Mouse (Mus musculus) liver, embryonic 14.5 days (tissue): Measurements from ENCODE around the gene Slc46a1. TPM values are rescaled to one million over a fixed set of nuclear protein-coding genes. Genes with fewer than 3 reads are reported as not detected.

ENCODE experiments used
- ATAC-seq: fragments of 200-750 bp; cut with Nextera tagmentation; 2 replicates; pipeline ENCODE4 v1.8.0; 2017; ENCODE audit warnings: moderate number of reproducible peaks, mild to moderate bottlenecking, moderate library complexity; ENCODE audit not compliant: insufficient read depth
- DNase-seq, 3 experiments: peaks; one replicate each; pipeline ENCODE4 v3.0.0-alpha.2; 2012 to 2013; ENCODE audit warnings: low read depth in 3 of 3, low spot score in 3 of 3
- H3K27ac ChIP-seq: fragments of 300-500 bp; sonication (generic); 2 replicates; pipeline ENCODE4 v1.5.1; 2014; ENCODE audit warnings: moderate library complexity, mild to moderate bottlenecking, control low read depth, inconsistent platforms
- H3K27me3 ChIP-seq: fragments of 300-500 bp; sonication (generic); 2 replicates; pipeline ENCODE4 v1.6.1; 2014; ENCODE audit warnings: mild to moderate bottlenecking, low read length, moderate library complexity; ENCODE audit not compliant: control insufficient read depth, insufficient read depth
- H3K36me3 ChIP-seq: fragments of 300-500 bp; sonication (generic); replicated peaks from 2 replicates; pipeline ENCODE4 v1.6.1; 2014; ENCODE audit warnings: low read depth; ENCODE audit not compliant: control insufficient read depth, insufficient read depth
- H3K4me1 ChIP-seq, 2 experiments: fragments of 200-500 bp in 1 of 2; fragments of 300-500 bp in 1 of 2; sonication (generic) in 1 of 2; replicated peaks; 2 replicates each; pipeline ENCODE4 v1.6.1; 2012 to 2014; ENCODE audit warnings: antibody characterized with exemption in 1 of 2, inconsistent platforms in 1 of 2, low read length in 1 of 2; ENCODE audit not compliant: control insufficient read depth in 2 of 2, insufficient read depth in 2 of 2
- H3K4me2 ChIP-seq: fragments of 300-500 bp; sonication (generic); 2 replicates; pipeline ENCODE4 v1.6.1; 2014; ENCODE audit warnings: low read depth, mild to moderate bottlenecking, control low read depth, moderate library complexity
- H3K4me3 ChIP-seq, 2 experiments: fragments of 200-500 bp in 1 of 2; fragments of 300-500 bp in 1 of 2; sonication (generic) in 1 of 2; 2 replicates each; pipeline ENCODE4 v1.5.1; 2012 to 2014; ENCODE audit warnings: low read depth in 2 of 2, low read length in 2 of 2, mild to moderate bottlenecking in 2 of 2, control low read depth in 1 of 2, inconsistent platforms in 1 of 2, moderate library complexity in 1 of 2; ENCODE audit not compliant: insufficient read depth in 1 of 2
- H3K9ac ChIP-seq: fragments of 300-500 bp; sonication (generic); replicated peaks from 2 replicates; pipeline ENCODE4 v1.6.1; 2014; ENCODE audit warnings: mild to moderate bottlenecking, control low read depth, moderate library complexity
- H3K9me3 ChIP-seq: fragments of 300-500 bp; sonication (generic); 2 replicates; pipeline ENCODE4 v1.6.1; 2016; ENCODE audit warnings: low read length, mixed read lengths; ENCODE audit not compliant: control insufficient read depth
- CTCF ChIP-seq: IDR thresholded peaks from 2 replicates; pipeline ENCODE4 v1.5.1; 2016; ENCODE audit warnings: antibody characterized with exemption, low read depth, control low read depth
- EP300 ChIP-seq: IDR thresholded peaks from 2 replicates; pipeline ENCODE4 v1.6.1; 2016; ENCODE audit warnings: antibody characterized with exemption, low read depth
- WGBS: fragments of 180-500 bp; shearing (Covaris S2); extraction: QIAGEN DNeasy Blood & Tissue Kit; methylation state at CpG from one replicate; pipeline ENCODE4 v1.1.7; 2014; ENCODE audit not compliant: insufficient replicate concordance; 5-methylcytosine and 5-hydroxymethylcytosine counted together
- polyA plus RNA-seq, 2 experiments: library from polyadenylated mRNA; depleted of rRNA in 1 of 2; stranded (reverse) in 1 of 2; unstranded in 1 of 2; fragments of >200 nt; fragmentation: Nextera tagmentation in 1 of 2; extraction: Ambion mirVana in 1 of 2; gene quantifications; 2 replicates each; pipeline versions ENCODE4 v1.2.1 to v1.2.3; 2012 to 2014

Gene Slc46a1
- polyA plus RNA-seq, 2 experiments, result 3.7 to 5.0 TPM

GRCm38 (mm10) chr11:78453675-78454074 is 11.8 kb upstream of the Slc46a1 start:
- H3K4me3 ChIP-seq, result no peak overlapping the region
- no peaks in the 10 kb centered on the region for H3K27me3 ChIP-seq
- TF ChIP-seq CTCF (peak; percentile 90), EP300 (no peak)
- H3K4me1 ChIP-seq, result no peaks in the 10 kb centered on the region
- H3K9ac ChIP-seq, result no peak overlapping the region
- no peaks in the 10 kb centered on the region for H3K36me3 ChIP-seq
- ATAC-seq (no peak), DNase-seq (peak; percentile 41 to 44 (median 42))
- H3K4me2 ChIP-seq, result no peak overlapping the region
- H3K27ac ChIP-seq, result no peak overlapping the region
- 10% methylated on average over 4 of the region's 4 CpGs for WGBS
- H3K9me3 ChIP-seq, result no peaks in the 10 kb centered on the region

GRCm38 (mm10) chr11:78454276-78454675 is 11.2 kb upstream of the Slc46a1 start:
- no peak overlapping the region for H3K27ac ChIP-seq
- no peaks in the 10 kb centered on the region for H3K36me3 ChIP-seq
- DNase-seq (no peak), ATAC-seq (no peak)
- no peak overlapping the region for H3K4me2 ChIP-seq
- WGBS, result 58% methylated on average over 7 of the region's 7 CpGs
- no peaks in the 10 kb centered on the region; the same call in 1 of the 2 replicates for H3K27me3 ChIP-seq
- H3K9ac ChIP-seq, result no peak overlapping the region
- no peak overlapping the region for H3K4me3 ChIP-seq
- no peaks in the 10 kb centered on the region for H3K9me3 ChIP-seq
- no peaks in the 10 kb centered on the region for H3K4me1 ChIP-seq
- TF ChIP-seq EP300, result no peak
- no peak for TF ChIP-seq CTCF

- no peaks in the 10 kb centered on the region for H3K9me3 ChIP-seq
- TF ChIP-seq CTCF (peak; percentile 68), EP300 (no peak)
- no peak for ATAC-seq
- 21% methylated on average over 5 of the region's 5 CpGs for WGBS
- no peaks in the 10 kb centered on the region for H3K36me3 ChIP-seq
- no peak for DNase-seq
- H3K4me2 ChIP-seq, result no peak overlapping the region
- H3K27ac ChIP-seq, result no peak overlapping the region
- no peaks in the 10 kb centered on the region for H3K4me1 ChIP-seq
- H3K9ac ChIP-seq, result no peak overlapping the region
- H3K4me3 ChIP-seq, result no peak overlapping the region
- no peaks in the 10 kb centered on the region; the same call in 1 of the 2 replicates for H3K27me3 ChIP-seq
Measured at GRCm38 (mm10) chr11:78455308-78455707, 10.2 kb upstream of the Slc46a1 start.

- no peaks in the 10 kb centered on the region; the same call in 1 of the 2 replicates for H3K27me3 ChIP-seq
- DNase-seq (no peak), ATAC-seq (no peak)
- WGBS, result 67% methylated on average over 17 of the region's 17 CpGs
- no peak overlapping the region for H3K4me2 ChIP-seq
- no peaks in the 10 kb centered on the region for H3K36me3 ChIP-seq
- no peaks in the 10 kb centered on the region for H3K9me3 ChIP-seq
- no peak overlapping the region for H3K4me3 ChIP-seq
- H3K27ac ChIP-seq, result no peak overlapping the region
- no peak overlapping the region for H3K9ac ChIP-seq
- H3K4me1 ChIP-seq, result peaks cover under 1 to 9% of the 10 kb centered on the region in 2 experiments
- TF ChIP-seq CTCF (no peak), EP300 (no peak)
Measured at GRCm38 (mm10) chr11:78458740-78459139, 6.8 kb upstream of the Slc46a1 start.

GRCm38 (mm10) chr11:78461894-78462293 is 3.6 kb upstream of the Slc46a1 start:
- peaks cover 9 to 25% of the 10 kb centered on the region in 2 experiments for H3K4me1 ChIP-seq
- peak; percentile 71 for TF ChIP-seq CTCF
- TF ChIP-seq EP300, result no peak
- no peak overlapping the region for H3K27ac ChIP-seq
- H3K27me3 ChIP-seq, result no peaks in the 10 kb centered on the region; the same call in 1 of the 2 replicates
- H3K4me3 ChIP-seq, result no peak overlapping the region
- no peaks in the 10 kb centered on the region for H3K36me3 ChIP-seq
- DNase-seq, result no peak
- H3K9me3 ChIP-seq, result no peaks in the 10 kb centered on the region
- 49% methylated on average over 1 of the region's 1 CpGs for WGBS
- no peak overlapping the region for H3K4me2 ChIP-seq
- ATAC-seq, result no peak
- no peak overlapping the region for H3K9ac ChIP-seq
